Mouse (Mus musculus): ENCODE measurements around the gene Amdhd1.

DNA sequence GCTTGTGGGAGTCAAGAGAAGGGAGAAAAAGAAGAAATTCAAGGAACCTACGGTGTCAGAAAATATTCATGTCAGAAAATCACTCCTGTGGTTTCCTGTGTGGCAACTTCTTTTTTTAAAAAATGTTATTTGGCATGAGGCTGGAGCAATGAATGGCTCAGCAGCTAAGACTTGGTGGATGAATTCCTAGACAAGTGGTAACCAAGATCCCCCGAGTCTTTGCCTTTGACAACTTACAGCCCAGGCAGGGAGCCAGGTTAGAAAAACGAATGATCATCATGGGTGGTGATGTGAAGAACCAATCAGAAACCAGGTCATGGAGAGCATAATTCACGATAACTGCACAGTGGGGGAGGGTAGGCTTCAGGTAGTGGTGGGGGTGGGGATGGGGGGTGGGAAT lies 18.8 kb downstream of the Amdhd1 start:
- TF ChIP-seq POLR2A (IDR thresholded peaks at IDR 0.05; ENCODE audit: borderline replicate concordance, low read depth, low read length): no peak
- no peak for TF ChIP-seq CTCF (IDR thresholded peaks at IDR 0.05; ENCODE audit: low read depth, low read length)

All from bone marrow macrophage, adult 2 months (primary cell).